Mouse (Mus musculus): Measurements from ENCODE around the gene Mis12.

Gene Mis12

GRCm38 (mm10) chr11:71019201-71020068 lies at the start of gene Mis12, which contains the start of gene Derl2:
Mis12 (plus strand) TSS chr11:71019611.
Derl2 (minus strand) TSS chr11:71019841.
- DNase-seq (ENCODE audit: low read depth, low spot score) = peak; percentile 100

- peak; percentile 99 for DNase-seq (ENCODE audit: low read depth, low spot score)
These were observed 49.4 kb upstream of the Mis12 start, which contains the start of the genes Nup88 and Rpain for GRCm38 (mm10) chr11:70969821-70970559. Nup88 (minus strand) TSS chr11:70969973. Rpain (plus strand) TSS chr11:70970213.

DNA sequence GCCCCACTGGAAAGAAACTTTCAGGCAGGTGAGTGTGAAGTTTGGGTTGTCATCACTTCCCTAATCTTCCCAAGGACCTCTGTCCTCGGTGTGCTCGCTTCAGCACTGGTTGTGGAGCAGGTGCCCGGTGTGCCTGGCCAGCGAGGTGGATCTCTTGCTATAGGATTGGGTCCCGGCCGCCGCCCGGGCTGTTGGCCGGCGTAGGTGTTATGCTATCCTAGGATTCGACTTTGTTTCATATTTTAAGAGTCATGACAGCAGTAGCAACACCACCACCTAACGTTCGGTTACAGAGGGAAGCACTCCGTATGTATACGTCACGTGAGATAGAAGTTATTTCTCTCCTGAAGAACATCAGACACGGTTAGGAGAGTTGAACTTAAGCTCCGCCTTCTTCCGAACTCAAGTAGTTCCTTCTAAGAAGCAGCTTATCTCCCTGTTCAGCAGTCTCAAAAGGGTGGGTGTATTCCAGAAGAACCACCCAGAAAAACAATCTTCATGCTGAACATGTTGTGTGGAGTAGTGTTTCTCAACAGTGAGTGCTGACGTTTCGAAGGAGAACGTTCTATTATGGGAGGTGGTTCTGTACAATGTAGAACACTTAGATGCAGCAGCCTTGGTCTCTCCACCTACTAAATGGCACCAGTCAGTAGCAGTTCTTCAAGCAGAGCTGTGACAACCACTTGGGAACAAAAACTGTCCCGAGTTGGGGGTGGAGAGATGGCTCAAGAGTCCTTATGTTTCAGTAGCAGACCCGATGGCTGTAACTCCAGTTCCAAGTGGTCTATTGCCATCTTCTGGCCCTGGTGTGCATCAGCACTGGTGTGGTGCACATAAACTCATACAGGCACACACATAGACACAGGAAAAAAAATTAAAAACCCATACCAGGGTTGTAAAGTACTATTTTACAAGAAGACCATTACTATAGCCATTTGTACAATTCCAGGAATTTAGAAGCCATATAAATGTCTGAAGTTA lies 48.6 kb upstream of the Mis12 start:
- peak; percentile 63 for DNase-seq (ENCODE audit: low read depth, low spot score)

- DNase-seq (ENCODE audit: low read depth, low spot score) = no peak
These were observed 46.8 kb upstream of the Mis12 start for GRCm38 (mm10) chr11:70972586-70972985.

- no peak for DNase-seq (ENCODE audit: low read depth, low spot score)
These were observed 45.5 kb upstream of the Mis12 start for GRCm38 (mm10) chr11:70973947-70974346.

- peak; percentile 57 for DNase-seq (ENCODE audit: low read depth, low spot score)
These were observed 44.2 kb upstream of the Mis12 start for GRCm38 (mm10) chr11:70975193-70975592.

DNA sequence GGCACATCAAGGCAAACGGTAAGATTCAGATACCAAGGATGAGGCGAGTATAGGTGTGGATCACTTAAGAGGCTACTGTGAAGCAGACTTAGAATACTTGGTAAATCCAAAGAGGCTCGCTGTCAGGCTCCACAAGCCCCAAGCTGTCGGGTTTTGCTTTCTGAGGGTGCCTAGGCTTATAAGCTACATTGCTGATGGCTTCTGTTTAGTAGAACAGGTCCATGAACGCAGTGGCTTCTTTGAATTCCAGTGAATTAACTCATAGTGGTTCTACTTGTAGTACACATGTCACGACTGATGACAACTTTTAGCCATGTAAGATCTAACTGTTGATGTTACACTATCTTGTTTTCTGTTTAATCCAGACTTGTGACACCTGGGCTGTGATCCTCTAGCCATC lies 42.1 kb upstream of the Mis12 start:
- no peak for DNase-seq (ENCODE audit: low read depth, low spot score)

- no peak for DNase-seq (ENCODE audit: low read depth, low spot score)
These were observed 39.2 kb upstream of the Mis12 start for GRCm38 (mm10) chr11:70980232-70980631.

DNA sequence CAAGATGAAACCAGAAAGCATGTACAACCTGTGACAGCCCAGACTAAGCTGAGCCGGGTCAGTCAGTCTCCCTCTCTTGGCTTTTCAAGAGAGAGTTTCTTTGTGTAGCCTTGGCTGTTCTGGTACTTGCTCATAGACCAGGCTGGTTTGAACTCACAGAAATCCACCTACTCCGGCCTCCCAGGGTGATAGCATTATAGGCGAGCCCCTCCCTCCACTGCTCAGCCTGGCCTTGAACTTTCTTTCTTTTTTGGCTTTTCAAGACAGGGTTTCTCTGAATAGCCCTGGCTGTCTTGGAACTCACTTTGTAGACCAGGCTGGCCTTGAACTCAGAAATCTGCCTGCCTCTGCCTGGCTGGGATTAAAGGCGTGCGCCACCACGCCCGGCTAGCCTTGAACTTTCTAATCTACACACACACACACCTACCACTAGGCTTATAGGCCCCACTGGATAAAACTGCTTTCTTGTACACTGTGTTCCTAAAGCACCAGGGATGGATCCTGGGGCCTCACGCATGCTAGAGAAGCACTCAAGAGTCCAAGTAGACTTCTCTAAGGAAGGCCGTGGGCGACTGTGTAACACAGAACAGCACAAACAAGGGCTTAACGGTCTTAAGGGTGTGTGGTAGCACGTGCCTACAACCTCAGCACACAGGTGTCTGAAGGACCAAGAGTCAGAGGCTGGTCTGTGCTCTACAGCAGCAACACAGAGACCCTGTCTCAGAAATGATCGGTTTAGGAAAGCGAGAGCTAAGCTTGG lies 38.5 kb upstream of the Mis12 start:
- no peak for DNase-seq (ENCODE audit: low read depth, low spot score)

- no peak for DNase-seq (ENCODE audit: low read depth, low spot score)
These were observed 37.4 kb upstream of the Mis12 start for GRCm38 (mm10) chr11:70982030-70982429.

DNA sequence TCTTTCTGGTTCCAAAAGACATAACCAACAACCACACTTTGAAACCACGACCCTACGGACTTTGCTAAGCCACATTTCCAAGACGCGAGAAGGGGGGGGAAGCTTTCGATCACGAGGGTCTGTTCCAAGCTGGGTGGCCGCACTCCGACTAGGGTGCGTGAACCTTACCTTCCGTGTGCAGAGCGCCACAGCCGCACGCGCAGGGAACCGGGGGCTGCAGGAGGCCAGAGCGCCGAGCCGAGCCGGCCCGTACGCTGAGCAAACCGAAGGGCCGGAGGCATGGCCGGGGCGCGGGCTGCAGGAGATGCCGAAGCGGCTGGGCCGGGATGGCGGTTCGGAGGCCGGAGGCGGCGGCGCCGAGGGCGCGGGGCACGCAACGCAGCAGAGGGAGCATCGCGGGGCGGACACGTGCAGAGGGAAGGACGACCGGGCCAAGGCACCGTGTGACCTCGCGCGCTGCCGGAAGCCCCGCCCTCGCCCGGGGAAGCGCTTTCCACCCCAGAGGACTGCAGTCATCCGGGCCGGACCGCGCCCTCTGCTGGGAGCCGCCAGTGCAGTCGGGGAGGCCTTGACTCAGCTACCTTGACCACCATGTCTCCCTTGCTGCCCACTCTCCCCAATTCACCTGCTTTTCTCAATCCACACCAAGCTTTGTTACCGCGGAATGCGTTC lies 36.7 kb upstream of the Mis12 start, which contains the start of gene C1qbp:
Gene C1qbp, minus strand, starts transcription at position 470 of the 672 bp plus-strand sequence.
- DNase-seq (ENCODE audit: low read depth, low spot score) = peak; percentile 97

- DNase-seq (ENCODE audit: low read depth, low spot score) = peak; percentile 65
These were observed 18.2 kb upstream of the Mis12 start for GRCm38 (mm10) chr11:71001167-71001566.

DNA sequence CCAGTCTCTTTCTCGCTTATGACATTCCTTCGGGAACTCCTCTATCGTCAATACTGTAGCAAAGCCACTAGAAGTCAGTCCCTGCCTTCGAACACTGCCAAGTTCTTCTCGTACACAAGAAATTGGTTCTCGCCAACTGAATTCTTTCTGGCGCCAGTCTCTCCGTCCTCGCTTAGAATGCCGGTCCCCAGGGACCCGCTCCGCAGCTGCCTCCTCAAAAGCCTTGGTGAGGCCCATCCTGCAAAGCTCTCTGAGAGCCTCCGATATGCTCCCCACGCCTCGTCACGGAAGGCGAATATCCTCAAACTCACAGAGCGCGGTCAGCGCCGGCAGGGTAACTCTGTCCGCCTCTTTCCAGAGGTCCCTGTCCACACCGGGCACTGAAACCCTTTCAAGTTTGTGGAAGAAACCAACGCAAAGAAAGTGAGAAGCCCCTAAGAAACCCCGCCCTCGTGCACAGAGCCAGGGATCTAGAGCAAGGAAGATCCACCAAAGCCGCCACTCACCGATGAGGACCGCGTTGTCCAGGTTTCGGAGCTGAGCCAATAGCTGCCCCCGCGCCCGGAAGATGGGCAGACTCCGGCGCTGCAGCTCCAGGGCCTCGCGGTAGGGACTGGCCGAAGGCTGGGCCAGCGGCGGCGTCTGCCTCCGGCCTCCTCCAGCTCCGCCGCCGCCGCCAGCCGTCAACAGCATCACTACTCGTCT lies 15.6 kb upstream of the Mis12 start:
- peak; percentile 31 for DNase-seq (ENCODE audit: low read depth, low spot score)

DNA sequence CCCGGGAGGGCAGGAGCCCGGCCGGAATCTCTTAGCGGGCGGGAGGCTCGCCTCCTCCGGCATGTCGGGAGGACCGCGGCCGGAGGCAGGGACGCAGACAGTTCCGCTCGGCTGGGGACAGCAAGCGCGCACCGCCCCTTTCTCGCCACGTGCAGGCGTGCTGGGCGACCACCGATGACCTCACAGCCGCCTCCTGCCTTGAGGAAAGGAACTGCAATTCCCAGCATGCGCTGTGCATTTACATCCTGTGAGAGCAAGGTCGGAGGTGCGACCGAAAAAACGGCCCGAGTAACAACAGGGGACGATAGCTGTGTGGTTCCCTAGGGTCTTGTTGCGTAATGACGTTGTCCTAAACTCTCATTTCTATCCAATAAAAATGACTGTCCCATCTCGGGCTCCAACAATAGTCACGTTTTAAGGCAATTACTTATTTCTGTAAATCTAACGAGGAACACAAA lies 15.1 kb upstream of the Mis12 start, which contains the start of gene Dhx33:
Gene Dhx33, minus strand, starts transcription at position 122 of the 458 bp plus-strand sequence.
- peak; percentile 100 for DNase-seq (ENCODE audit: low read depth, low spot score)

GRCm38 (mm10) chr11:71005046-71005445 lies 14.4 kb upstream of the Mis12 start:
- peak; percentile 31 for DNase-seq (ENCODE audit: low read depth, low spot score)

DNA sequence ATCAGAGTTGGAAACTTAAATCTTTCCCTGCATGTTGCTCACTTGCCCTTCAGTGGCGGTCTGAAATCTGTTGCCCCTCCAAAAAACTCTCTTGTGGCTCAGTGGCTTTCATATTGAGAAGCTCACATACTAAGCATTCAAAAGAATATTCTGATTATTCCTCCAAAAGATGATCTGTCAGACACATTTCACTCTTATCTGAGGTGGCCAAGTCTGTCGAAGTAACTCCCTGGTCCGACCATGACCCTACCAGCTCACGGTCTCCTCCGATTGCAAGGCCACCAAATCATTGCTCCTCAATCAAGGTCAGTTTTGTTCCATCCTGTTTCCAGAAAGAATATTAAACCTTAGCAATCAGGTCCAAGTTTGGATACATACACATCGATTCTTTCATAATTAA lies 12.4 kb upstream of the Mis12 start:
- no peak for DNase-seq (ENCODE audit: low read depth, low spot score)

- DNase-seq (ENCODE audit: low read depth, low spot score) = no peak
These were observed 11.6 kb upstream of the Mis12 start for GRCm38 (mm10) chr11:71007831-71008230.

DNA sequence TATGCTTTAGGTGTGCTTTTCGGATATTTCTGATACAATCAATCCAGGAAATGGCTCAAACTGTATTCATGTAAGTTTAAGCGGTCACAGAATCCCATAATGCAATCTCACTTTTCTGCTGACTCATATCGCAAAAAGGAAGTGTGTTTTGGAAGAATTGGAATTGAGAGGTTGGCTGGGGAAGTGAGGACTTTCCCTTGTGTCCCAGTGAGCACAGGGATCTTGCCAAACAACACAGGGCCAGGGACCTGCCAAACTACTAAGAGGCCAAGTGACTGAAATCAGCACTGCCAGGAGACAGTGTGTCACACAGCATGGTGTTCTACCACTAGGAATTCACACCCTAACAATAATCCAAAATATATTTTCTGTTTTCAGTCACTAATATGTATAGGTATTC lies 11.1 kb upstream of the Mis12 start:
- no peak for DNase-seq (ENCODE audit: low read depth, low spot score)

GRCm38 (mm10) chr11:71012743-71013142 lies 6.7 kb upstream of the Mis12 start:
- no peak for DNase-seq (ENCODE audit: low read depth, low spot score)
